Mouse (Mus musculus): ENCODE results near the gene Arpc5. TPM values are rescaled to one million over a fixed set of nuclear protein-coding genes. Genes with fewer than 3 reads are reported as not detected.

Arpc5 gene
- 175 and 199 TPM in 2 replicates for total RNA-seq (2014; fragmentation: Nextera tagmentation)
- 115 and 134 TPM in 2 replicates for total RNA-seq (2017)

DNA sequence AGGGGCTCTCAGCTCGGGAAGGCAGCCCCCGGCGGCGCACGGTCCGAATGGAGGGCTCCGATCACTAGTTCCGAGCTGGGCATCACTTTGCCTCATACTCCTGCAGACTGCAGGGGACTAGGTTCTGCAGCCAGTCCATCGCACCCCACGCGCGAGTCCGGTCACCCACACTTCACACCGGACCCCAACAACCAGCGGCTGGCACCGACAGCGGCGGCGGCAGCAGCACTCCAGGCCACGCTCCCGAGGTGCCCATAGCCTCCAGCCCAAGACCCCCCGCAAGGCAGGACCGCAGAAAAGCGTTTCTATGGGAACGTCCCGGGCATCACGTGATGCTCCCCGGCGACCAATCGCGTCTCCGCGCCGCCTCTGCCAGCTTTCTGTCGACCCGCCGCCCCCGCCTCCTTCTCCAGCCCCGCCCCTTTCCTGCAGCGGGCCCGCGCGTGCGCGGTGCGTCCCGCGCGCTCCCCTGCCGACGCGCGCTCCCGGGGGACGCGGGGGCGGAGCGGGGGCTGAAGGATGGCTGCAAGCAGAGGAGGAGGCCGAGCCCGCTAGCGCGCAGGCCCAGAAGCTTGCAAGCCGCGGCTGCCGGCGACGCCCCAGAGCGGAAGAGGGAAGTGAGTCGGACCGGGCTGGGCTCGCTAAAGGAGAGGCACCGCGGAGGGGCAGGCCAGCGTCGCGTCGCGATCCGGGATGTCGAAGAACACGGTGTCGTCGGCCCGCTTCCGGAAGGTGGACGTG is at the start of gene Arpc5, which contains the start of gene Rgl1:
Gene Arpc5, plus strand, starts transcription at position 511 of the 741 bp plus-strand sequence.
Gene Rgl1, minus strand, starts transcription at position 320 of the 741 bp plus-strand sequence.
- ATAC-seq (replicated peaks; ENCODE audit: poor library complexity, severe bottlenecking) = peak; percentile 90

DNA sequence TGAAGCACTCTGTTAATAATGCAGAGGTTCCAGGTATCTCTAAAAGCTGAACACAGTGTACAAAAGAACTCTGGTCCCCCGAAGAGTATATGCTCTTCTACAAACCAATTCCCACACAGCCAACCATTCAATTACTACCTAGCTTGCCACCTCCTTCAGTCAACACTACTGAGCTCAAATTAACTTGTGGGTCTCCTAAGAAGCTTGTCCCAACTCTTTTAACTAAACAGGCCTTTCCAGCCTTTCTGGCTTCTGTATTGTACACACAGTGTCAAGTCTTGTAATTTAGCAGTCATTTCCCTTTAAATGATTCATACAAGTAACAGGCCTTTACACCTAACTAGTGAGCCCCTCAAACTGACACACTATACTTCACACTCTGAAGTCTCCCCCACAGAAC is 49.0 kb upstream of the Arpc5 start:
- ATAC-seq (replicated peaks; ENCODE audit: poor library complexity, severe bottlenecking) = no peak

DNA sequence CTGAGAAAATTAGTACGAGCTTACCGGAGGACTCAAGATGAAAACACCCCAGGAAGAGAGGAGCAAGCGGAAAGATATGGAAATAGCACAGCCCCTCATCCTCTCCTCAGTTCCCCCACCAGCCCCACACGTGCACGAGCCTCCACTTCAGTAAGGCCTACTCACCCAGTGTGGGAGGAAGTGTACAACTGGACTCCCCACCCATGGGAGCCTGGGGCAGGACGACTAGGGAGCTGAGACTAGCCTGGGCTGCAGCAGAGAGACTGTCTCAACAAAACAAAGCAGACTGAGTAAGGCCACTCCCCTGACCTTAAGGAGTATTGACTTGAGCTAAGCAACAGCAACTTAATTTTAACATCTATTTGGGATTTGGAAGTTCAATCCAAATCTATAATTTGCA is 48.1 kb upstream of the Arpc5 start:
- ATAC-seq (replicated peaks; ENCODE audit: poor library complexity, severe bottlenecking) = 0 out of 2 replicates have a peak, but pooled peaks have one; percentile 22

DNA sequence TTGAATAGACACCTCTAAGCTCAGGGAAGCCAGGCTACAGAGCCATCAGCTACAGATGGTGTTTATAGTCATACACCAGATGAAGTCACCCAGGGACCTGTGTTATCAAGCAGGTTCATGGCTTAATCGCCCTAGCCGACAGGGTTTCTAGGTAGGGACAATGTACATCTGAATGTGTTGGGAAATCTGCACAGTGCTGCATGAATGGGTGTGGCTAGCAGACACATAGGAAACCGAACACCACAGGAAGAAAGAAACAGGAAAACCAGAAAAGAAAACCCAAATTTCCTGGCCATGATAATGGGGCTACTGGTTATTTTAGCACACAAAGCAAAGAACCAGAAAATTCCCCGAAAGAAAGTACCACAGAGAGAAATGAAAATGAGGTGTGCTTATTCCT is 45.4 kb upstream of the Arpc5 start:
- ATAC-seq (replicated peaks; ENCODE audit: poor library complexity, severe bottlenecking) = peak; percentile 75

DNA sequence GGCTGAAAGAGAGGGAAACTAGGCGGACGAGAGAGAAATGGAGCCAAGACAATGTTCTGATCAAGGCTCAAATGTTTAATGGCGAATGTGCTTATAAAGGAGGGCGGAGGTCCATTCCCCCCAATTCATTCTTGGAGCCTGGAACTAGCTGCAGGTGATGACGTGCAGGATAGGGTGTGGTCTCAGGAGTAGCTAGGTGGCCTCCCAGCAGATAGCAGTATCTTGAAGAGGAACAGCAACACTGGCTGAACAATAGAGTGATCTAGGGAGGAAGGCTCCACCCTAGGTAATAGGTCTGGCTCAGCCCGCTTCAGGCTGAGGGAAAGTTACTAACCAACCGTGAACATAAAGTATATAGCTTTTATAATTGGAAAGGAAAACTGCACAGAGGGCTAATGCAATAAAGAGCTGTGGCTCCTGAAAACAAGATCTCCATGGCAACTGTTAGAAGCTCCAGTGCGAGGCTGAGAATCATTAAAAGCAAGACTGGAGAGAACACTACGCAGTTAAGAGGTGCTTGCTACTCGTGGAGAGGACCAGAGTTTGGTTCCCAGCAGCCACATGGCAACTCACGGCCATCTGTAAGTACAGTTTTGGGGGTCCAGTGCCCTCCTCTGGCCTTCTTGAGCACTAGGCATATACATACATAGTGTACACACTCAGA is 44.7 kb upstream of the Arpc5 start:
- no peak for ATAC-seq (replicated peaks; ENCODE audit: poor library complexity, severe bottlenecking)

DNA sequence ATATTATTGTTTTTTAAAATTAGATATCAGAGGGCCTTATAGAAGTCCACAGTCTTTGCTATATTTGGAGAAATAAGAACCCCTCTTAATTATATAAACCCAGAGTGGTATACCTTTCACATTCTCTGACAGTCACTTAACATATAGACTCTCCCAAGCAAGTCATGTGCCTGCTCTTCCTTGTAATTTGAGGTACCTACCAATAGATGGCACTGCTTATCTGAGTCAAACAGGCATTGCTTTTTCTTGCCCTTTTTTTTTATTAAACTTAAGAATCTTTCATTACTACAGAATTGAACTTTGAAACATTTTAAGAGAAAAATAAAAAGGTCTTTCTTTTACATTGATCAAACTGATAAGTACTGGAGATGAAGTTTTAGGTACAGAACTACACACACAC is 42.1 kb upstream of the Arpc5 start:
- ATAC-seq (replicated peaks; ENCODE audit: poor library complexity, severe bottlenecking) = peak; percentile 62

DNA sequence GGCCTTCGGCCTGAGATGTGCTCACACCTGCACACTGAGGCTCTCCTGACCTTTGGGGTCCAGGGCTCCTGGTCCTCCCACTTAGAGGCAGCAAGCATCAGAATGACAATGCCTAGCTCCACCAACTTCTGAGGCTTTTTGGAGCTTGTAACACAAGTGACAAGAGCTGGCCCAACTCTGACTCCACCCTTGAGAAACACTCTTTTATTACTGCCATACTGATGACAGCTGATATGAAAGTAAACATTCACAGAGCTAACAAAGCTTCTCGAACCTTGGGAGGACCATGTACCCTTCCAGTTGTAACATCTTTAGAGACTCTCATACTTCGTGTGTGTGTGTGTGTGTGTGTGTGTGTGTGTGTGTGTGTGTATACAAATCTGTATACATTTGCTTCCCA is 40.2 kb upstream of the Arpc5 start:
- ATAC-seq (replicated peaks; ENCODE audit: poor library complexity, severe bottlenecking) = no peak

DNA sequence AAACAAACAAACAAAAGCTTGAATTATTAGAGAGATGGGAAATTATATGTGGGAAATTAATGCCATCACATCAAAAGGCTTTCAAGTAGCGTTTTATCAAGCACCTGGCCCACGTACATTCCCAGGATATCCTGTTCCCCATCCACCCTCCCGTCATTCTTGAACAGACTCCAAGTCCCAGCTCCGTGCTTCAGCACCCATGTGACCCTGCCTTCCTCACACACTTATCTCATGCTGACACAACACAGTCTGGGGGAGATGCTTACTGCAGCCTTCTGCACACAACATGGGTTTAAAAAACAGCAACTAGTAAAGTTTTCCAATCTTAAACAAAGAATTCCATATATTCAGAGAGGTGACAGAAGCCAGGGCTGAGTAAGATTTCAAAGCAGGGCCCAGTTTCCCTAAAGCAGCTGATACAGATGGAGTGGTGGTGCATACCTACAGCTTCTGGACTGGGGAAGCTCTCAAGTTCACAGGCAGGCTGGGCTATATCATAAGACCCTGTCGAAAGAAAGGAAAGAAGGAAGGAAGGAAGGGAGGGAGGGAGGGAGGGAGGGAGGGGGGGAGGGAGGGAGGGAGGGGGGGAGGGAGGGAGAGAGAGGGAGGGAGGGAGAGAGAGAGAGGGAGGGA is 38.6 kb upstream of the Arpc5 start:
- no peak for ATAC-seq (replicated peaks; ENCODE audit: poor library complexity, severe bottlenecking)

DNA sequence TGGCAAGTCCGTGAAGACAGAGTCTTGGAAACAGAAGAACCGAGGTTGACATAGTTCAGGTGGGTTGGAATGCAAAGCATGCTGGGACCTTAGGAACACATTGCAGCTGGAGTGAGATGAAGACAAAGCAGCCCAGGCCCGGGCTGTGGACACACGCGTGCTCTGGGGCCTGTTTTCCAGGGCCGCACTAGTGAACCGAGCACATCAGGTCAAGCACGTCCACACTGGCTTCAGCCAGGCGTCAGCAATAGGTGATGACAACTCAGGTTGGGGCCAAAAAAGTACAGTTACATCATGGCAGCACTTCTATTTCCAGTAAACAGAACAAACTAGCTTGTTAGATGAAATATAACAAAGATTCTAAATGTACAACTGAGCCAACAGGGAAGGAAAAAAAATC is 27.5 kb upstream of the Arpc5 start:
- no peak for ATAC-seq (replicated peaks; ENCODE audit: poor library complexity, severe bottlenecking)

DNA sequence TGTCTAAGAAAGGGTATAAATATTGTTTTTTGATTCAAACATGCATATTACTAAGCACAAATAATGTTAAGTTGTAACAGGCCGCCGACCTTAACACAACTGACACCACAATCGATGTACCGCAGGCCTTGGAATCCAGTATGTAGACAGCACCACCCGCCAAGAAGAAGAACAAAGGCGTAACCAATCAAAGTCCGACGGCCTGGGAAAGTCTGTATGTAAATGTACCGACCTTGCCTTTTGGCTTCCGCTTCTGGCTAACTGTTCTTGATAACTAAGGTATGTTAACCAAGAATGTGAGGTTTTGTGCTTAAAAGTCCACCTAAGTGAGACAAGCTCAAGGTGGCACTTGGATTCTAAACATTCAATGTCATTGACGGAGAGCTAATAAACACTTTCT is 27.0 kb upstream of the Arpc5 start:
- ATAC-seq (replicated peaks; ENCODE audit: poor library complexity, severe bottlenecking) = no peak

DNA sequence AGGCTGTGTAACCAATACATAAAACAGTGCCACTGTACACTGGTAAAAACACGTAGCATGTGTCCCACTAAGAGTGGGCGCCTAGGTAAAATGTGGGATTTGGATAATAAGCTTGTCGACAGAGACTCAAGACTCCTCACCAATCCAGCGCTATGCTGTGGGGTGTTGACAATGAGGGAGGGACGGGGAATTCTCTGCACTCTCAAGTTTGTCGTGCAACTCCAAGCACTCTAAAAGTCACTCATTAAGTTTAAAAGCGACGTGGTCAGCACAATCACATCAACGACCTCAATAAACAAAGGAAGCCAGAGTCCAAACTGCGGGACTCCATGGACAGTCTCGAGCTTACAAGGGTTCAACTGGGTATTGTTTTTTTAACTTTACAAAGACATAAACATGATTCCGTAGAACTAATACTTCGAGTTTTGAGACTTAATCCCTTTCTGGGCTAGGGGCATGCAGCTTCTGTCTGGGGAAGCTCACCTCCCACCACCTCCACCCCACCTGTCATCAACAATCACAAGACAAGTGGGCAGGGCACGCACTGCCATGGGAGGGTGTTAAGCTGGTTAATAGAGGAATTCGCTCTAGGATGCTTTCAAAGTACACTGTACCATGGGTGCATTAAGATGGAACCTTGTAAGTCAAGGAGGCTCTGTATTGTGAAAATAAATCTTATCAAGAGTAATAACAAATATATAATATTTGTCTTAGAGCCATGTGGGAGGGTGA is 23.1 kb upstream of the Arpc5 start:
- no peak for ATAC-seq (replicated peaks; ENCODE audit: poor library complexity, severe bottlenecking)

DNA sequence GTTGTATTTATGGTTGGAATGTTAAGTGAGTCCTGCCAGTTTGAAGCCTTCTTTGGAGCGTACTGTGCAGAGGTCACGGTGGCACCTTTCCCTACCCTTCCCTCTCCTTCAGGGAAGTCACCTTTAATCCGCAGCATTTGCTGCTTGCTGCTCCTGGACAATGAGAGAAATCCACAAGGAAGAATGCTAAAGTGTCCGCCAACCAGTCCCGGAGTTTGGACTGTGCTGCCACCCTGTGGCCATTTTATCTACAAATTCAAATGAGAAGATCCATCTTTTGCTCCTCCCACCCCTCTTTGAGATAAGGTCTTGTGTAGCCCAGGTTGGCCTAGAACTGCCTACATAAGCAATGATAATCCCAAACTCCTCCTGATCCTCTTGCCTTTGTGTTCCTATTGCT is 19.9 kb upstream of the Arpc5 start:
- ATAC-seq (replicated peaks; ENCODE audit: poor library complexity, severe bottlenecking) = peak; percentile 66

DNA sequence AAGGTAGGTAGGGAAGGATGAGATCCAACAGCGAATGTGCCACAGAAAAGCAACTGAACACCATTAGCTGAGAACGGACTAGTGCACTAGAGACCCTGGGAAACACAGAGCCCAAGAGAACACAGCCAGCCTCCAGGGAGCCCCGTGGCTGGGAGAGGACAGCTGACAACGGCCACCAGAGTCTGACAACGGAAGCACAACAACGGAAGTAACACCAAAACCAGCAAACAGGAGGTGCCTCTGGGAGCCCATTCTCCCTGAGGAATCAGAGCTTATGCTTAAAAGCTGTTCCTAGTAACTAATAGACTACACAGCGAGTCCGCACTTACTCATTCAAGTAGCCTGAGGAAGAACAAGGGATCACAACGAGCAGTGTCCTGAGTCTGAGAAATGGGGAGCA is 17.1 kb upstream of the Arpc5 start:
- ATAC-seq (replicated peaks; ENCODE audit: poor library complexity, severe bottlenecking) = 0 out of 2 replicates have a peak, but pooled peaks have one; percentile 12

DNA sequence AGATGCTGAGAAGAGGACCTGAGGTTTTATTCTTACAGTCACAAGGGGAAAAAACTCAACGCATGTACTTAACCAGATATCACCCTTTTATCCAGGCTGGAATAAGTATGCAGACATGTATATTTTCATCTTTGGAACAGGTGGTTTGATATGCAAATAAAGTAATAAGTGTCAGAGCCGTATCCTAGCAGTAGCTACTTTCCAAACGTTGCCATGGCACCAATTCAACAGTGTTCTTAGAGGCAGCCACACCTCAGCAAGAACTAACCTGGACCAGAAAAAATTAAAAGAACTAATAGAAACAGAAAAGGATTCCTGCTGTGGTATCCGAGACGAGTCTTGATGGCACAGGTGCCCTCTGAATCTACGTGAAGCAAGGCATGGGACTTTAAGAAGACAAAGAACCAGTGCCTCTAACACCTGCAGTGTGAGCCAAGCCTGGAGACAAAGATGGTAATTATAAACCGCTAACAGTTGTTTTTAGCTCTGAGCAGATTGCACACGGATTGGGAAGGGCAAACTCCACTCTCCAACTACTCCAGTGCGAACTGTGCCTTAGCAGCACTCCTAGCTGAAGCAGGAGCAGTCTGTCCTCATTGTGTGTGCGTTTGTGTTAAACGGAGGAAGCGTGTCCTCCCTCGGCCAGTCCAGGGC is 15.9 kb upstream of the Arpc5 start, which contains the start of gene Apobec4:
Gene Apobec4, plus strand, starts transcription at position 240 of the 654 bp plus-strand sequence.
- no peak for ATAC-seq (replicated peaks; ENCODE audit: poor library complexity, severe bottlenecking)

DNA sequence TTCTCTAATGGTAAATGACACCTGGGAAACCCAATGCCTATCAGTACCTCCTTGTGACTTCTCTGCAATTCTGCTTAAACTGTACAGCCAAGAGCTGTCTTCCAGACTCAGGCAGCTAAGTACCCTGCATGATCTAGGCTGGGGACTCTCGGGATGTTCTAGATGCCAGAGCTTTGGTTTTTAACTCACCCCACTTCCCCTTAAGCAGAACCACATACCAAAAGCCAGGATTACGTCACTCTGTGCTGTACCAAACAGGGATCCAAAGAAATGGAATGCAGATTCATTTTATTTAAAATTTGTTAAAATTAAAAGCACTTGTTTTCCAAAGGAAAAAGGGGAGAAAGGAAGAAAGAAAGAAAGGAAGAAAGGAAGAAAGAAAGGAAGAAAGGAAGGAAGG is 4.6 kb upstream of the Arpc5 start:
- peak; percentile 47 for ATAC-seq (replicated peaks; ENCODE audit: poor library complexity, severe bottlenecking)

DNA sequence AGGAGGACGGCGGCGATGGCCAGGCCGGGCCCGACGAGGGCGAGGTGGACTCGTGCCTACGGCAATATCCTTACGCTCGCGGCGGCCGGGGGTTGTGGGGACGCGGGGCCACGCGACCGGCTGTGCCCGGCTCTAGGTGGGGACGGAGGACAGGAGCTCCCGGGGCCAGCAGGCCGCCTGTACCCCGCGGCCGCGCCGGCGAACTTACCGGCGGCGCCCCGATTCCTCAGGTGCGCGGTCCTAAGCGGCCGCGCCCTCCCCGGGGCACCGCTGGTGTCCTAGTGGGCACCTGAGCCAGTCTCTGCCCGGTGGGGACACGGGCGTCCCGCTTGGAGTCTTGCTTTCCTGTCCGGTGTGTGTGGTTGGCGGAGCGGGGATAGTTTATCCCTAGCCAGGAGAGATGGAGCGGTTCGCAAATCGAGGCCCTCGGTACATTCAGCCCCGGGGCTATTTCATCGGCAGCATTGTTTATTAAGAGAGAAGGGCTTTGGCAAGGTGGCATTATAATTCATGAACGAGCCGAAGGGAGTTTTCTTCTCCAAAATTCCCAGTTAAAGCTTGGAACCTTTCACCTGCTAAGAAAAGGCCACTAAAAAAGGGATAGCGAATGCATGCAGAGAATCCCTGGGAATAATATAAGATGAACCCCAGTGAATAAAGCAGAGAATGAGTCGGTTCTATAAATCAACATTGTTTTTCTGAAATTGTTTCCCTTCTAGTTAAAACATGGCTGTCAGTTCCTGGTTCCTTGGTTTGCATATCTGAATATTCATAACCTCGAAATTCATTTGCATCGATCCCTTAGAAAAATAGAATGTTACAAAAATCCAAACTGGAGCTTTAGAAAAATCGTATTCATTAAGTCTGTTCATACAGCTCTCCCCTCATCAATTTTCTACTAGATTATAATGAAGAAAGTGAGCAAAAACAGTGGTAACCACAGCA is 734 bp downstream of the Arpc5 start:
- ATAC-seq (replicated peaks; ENCODE audit: poor library complexity, severe bottlenecking) = no peak

DNA sequence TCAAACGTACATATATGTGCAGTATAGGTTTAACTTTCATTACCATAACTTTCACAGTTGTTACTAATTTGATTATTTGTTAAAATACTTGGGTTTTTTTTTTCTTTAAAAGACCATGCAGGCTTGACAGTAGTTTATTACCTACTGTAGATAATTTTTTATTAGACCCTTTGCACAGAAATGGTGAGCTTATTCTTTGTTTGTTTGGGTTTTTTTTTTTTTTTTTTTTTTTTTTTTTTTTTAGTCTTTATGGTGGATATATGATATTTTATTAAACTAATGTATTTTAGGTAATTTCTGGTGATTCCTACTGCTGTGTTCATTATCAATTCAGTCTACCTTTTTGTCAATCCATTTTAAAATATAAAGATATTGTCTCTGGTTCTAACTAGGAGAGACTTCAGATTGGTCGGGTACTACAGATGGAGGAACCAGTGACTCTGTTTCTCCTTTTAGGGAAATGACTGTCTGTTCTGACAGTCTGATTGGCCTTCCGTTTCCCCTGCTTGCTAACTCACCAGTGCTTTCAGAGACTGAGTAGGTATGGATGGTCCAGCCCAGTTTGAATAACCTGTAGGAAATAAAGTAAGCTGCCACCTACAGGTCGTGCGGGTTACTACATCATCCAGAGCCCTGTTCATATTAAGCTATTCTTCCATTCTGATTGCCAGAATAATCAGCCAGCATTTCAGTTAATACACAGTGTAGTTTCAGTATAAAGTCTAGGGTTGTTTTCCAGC is 1.6 kb downstream of the Arpc5 start:
- peak; percentile 72 for ATAC-seq (replicated peaks; ENCODE audit: poor library complexity, severe bottlenecking)

DNA sequence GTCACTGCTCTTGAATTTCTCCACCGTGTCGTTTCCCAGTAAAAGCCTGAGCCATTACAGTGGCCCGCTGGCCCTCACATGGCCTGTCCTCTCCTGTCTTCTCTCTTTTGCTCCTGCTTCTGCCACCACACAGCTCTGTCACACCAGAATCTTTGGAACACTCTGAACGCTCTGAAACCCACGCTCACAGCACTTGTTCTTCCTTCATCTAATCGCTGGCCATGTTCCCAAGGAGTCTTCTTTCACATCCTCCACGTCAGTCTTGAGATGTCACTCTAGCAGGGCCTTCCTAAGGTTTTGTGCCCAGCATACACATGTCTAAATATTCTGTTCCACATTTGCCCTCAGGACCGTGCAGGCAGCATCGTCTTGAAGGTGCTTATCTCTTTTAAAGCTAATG is 4.7 kb downstream of the Arpc5 start:
- ATAC-seq (replicated peaks; ENCODE audit: poor library complexity, severe bottlenecking) = no peak

Measured in granulocyte monocyte progenitor cell, adult 5-6 weeks (primary cell).